Mouse (Mus musculus): ENCODE data around the gene Tm4sf20. TPM values are rescaled to one million over a fixed set of nuclear protein-coding genes. Genes with fewer than 3 reads are reported as not detected.
A peak's percentile ranks its signal among the peaks of the same experiment; 100 is the strongest.

Gene Tm4sf20
- polyA plus RNA-seq (2012; rRNA removed) = not detected in 2 replicates

- Histone ChIP-seq H3K27me3 (replicated peaks; ENCODE audit: control insufficient read depth, insufficient read depth, low read length) (no peaks in the 10 kb centered on the region), H3K36me3 (ENCODE audit: control insufficient read depth, insufficient read depth, low read length) (no peaks in the 10 kb centered on the region), H3K4me1 (ENCODE audit: control insufficient read depth, insufficient read depth, low read length) (no peaks in the 10 kb centered on the region), H3K27ac (ENCODE audit: insufficient read depth, low read depth, low read length) (no peak within 1 kb of the TSS), H3K4me3 (ENCODE audit: insufficient read depth, low read depth, low read length) (no peak within 1 kb of the TSS)
- peak; percentile 33 for DNase-seq
- TF ChIP-seq POLR2A (IDR thresholded peaks at IDR 0.05; ENCODE audit: low read depth, low read length) (no peak), CTCF (conservative IDR thresholded peaks at IDR 0.05; ENCODE audit: insufficient read depth, insufficient read length, low read depth, low read length) (no peak)
- WGBS = 47% methylated on average over 5 of the region's 5 CpGs
Measured at GRCm38 (mm10) chr1:82768269-82768668, at the start of gene Tm4sf20. Tm4sf20 (minus strand) TSS chr1:82768461.

GRCm38 (mm10) chr1:82815941-82816716 is 47.9 kb upstream of the Tm4sf20 start:
- peak; percentile 56 for DNase-seq
- Histone ChIP-seq H3K4me3 (ENCODE audit: insufficient read depth, low read depth, low read length) (no peak overlapping the region), H3K4me1 (ENCODE audit: control insufficient read depth, insufficient read depth, low read length) (peaks cover 4% of the 10 kb centered on the region; the same call in 1 of the 2 replicates), H3K36me3 (ENCODE audit: control insufficient read depth, insufficient read depth, low read length) (no peaks in the 10 kb centered on the region), H3K27ac (ENCODE audit: insufficient read depth, low read depth, low read length) (no peak overlapping the region), H3K27me3 (replicated peaks; ENCODE audit: control insufficient read depth, insufficient read depth, low read length) (no peaks in the 10 kb centered on the region)
- WGBS = 51% methylated on average over 17 of the region's 17 CpGs
- TF ChIP-seq CTCF (conservative IDR thresholded peaks at IDR 0.05; ENCODE audit: insufficient read depth, insufficient read length, low read depth, low read length) (no peak), POLR2A (IDR thresholded peaks at IDR 0.05; ENCODE audit: low read depth, low read length) (no peak)

GRCm38 (mm10) chr1:82811766-82812165 is 43.5 kb upstream of the Tm4sf20 start:
- H3K4me1 ChIP-seq (ENCODE audit: control insufficient read depth, insufficient read depth, low read length) = peaks cover 4% of the 10 kb centered on the region; the same call in 1 of the 2 replicates
- H3K4me3 ChIP-seq (ENCODE audit: insufficient read depth, low read depth, low read length) = no peak overlapping the region
- peak; percentile 92 for DNase-seq
- no peak overlapping the region for H3K27ac ChIP-seq (ENCODE audit: insufficient read depth, low read depth, low read length)
- no peaks in the 10 kb centered on the region for H3K36me3 ChIP-seq (ENCODE audit: control insufficient read depth, insufficient read depth, low read length)
- TF ChIP-seq POLR2A (IDR thresholded peaks at IDR 0.05; ENCODE audit: low read depth, low read length) (no peak), CTCF (conservative IDR thresholded peaks at IDR 0.05; ENCODE audit: insufficient read depth, insufficient read length, low read depth, low read length) (no peak)
- H3K27me3 ChIP-seq (replicated peaks; ENCODE audit: control insufficient read depth, insufficient read depth, low read length) = no peaks in the 10 kb centered on the region
- WGBS = 49% methylated on average over 1 of the region's 1 CpGs

- H3K4me3 ChIP-seq (ENCODE audit: insufficient read depth, low read depth, low read length) = no peak overlapping the region
- H3K27me3 ChIP-seq (replicated peaks; ENCODE audit: control insufficient read depth, insufficient read depth, low read length) = no peaks in the 10 kb centered on the region
- no peak overlapping the region for H3K27ac ChIP-seq (ENCODE audit: insufficient read depth, low read depth, low read length)
- H3K4me1 ChIP-seq (ENCODE audit: control insufficient read depth, insufficient read depth, low read length) = no peaks in the 10 kb centered on the region; the same call in 1 of the 2 replicates
- WGBS = 52% methylated on average over 3 of the region's 3 CpGs
- no peak for DNase-seq
- H3K36me3 ChIP-seq (ENCODE audit: control insufficient read depth, insufficient read depth, low read length) = no peaks in the 10 kb centered on the region
- TF ChIP-seq CTCF (conservative IDR thresholded peaks at IDR 0.05; ENCODE audit: insufficient read depth, insufficient read length, low read depth, low read length) = no peak
- TF ChIP-seq POLR2A (IDR thresholded peaks at IDR 0.05; ENCODE audit: low read depth, low read length) = no peak
Measured at GRCm38 (mm10) chr1:82808564-82808963, 40.3 kb upstream of the Tm4sf20 start.

GRCm38 (mm10) chr1:82807206-82807605 is 38.9 kb upstream of the Tm4sf20 start:
- 84% methylated on average over 7 of the region's 7 CpGs for WGBS
- no peak overlapping the region for H3K27ac ChIP-seq (ENCODE audit: insufficient read depth, low read depth, low read length)

GRCm38 (mm10) chr1:82806391-82806790 is 38.1 kb upstream of the Tm4sf20 start:
- no peak overlapping the region for H3K4me3 ChIP-seq (ENCODE audit: insufficient read depth, low read depth, low read length)
- no peaks in the 10 kb centered on the region; the same call in 1 of the 2 replicates for H3K4me1 ChIP-seq (ENCODE audit: control insufficient read depth, insufficient read depth, low read length)
- no peaks in the 10 kb centered on the region for H3K36me3 ChIP-seq (ENCODE audit: control insufficient read depth, insufficient read depth, low read length)
- TF ChIP-seq CTCF (conservative IDR thresholded peaks at IDR 0.05; ENCODE audit: insufficient read depth, insufficient read length, low read depth, low read length) (no peak), POLR2A (IDR thresholded peaks at IDR 0.05; ENCODE audit: low read depth, low read length) (no peak)
- H3K27me3 ChIP-seq (replicated peaks; ENCODE audit: control insufficient read depth, insufficient read depth, low read length) = no peaks in the 10 kb centered on the region
- DNase-seq = peak; percentile 15
- H3K27ac ChIP-seq (ENCODE audit: insufficient read depth, low read depth, low read length) = no peak overlapping the region
- 73% methylated on average over 8 of the region's 8 CpGs for WGBS

More at GRCm38 (mm10) chr1:82807206-82807605, 38.9 kb upstream of the Tm4sf20 start:
- H3K4me3 ChIP-seq (ENCODE audit: insufficient read depth, low read depth, low read length) = no peak overlapping the region
- TF ChIP-seq CTCF (conservative IDR thresholded peaks at IDR 0.05; ENCODE audit: insufficient read depth, insufficient read length, low read depth, low read length) (no peak), POLR2A (IDR thresholded peaks at IDR 0.05; ENCODE audit: low read depth, low read length) (no peak)
- no peaks in the 10 kb centered on the region for H3K36me3 ChIP-seq (ENCODE audit: control insufficient read depth, insufficient read depth, low read length)
- no peaks in the 10 kb centered on the region for H3K27me3 ChIP-seq (replicated peaks; ENCODE audit: control insufficient read depth, insufficient read depth, low read length)
- no peak for DNase-seq
- H3K4me1 ChIP-seq (ENCODE audit: control insufficient read depth, insufficient read depth, low read length) = no peaks in the 10 kb centered on the region; the same call in 1 of the 2 replicates

GRCm38 (mm10) chr1:82804059-82804458 is 35.8 kb upstream of the Tm4sf20 start:
- DNase-seq = no peak
- Histone ChIP-seq H3K4me3 (ENCODE audit: insufficient read depth, low read depth, low read length) (no peak overlapping the region), H3K27ac (ENCODE audit: insufficient read depth, low read depth, low read length) (no peak overlapping the region), H3K27me3 (replicated peaks; ENCODE audit: control insufficient read depth, insufficient read depth, low read length) (no peaks in the 10 kb centered on the region), H3K36me3 (ENCODE audit: control insufficient read depth, insufficient read depth, low read length) (no peaks in the 10 kb centered on the region), H3K4me1 (ENCODE audit: control insufficient read depth, insufficient read depth, low read length) (no peaks in the 10 kb centered on the region; the same call in 1 of the 2 replicates)
- TF ChIP-seq CTCF (conservative IDR thresholded peaks at IDR 0.05; ENCODE audit: insufficient read depth, insufficient read length, low read depth, low read length) = no peak
- TF ChIP-seq POLR2A (IDR thresholded peaks at IDR 0.05; ENCODE audit: low read depth, low read length) = no peak
- WGBS = 96% methylated on average over 1 of the region's 1 CpGs
